Mouse (Mus musculus): ENCODE results near the gene Zscan20. TPM values are rescaled to one million over a fixed set of nuclear protein-coding genes. Genes with fewer than 3 reads are reported as not detected.

The Zscan20 gene
- total RNA-seq (2021): 1 to 10 TPM; 4.0 to 5.6 TPM

DNA sequence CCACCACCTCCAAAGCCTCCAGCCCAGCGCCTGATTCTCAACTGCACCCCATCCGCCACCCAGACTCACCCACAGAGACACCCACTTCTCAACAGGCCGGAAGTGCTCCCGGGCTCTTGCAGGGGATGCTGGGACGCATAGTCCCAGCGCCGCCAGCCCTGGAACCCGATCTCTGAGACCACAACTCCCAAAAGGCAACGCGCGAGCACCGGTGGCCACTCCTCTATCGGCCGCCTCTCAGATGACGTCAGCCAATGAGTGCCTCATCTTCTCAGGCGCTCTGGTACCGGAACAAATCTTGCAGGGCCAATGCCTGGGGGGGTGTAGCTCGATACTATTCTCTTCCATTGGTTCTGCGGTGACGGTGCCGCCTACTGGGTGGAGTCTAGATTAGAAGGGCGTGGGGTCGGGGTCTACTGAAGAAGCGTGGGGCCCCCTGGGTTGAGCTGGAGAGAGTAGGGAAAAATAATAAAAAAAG, at the start of gene Zscan20:
Gene Zscan20, minus strand, starts transcription at position 174 of the 478 bp plus-strand sequence.
- intact Hi-C loops (cut with DNase I): loop anchor here (10.0 kb wide), 1 partner anchor 475 kb away; no protein-coding TSS in a partner anchor
- DNase-seq: peak; percentile 88 to 90

DNA sequence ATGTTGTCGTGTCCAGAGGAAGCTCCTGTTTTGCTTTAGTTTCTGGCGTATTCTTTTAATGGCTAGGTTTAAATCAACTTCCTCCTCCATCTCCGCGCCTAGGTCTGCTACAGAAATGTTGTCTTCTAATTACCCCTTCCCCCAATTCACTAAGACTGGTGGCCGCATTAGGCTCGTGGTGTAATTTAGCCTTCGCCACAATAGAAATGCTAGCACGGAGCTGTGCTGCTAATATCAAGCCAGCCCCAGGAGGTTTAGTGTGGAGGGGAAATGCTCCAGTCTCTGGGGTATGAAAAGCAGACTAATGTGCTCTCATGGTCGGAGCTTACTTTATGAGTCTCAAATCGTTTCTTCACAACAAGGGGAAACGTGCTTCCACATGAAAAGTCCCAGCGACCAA, 45.5 kb upstream of the Zscan20 start:
- intact Hi-C loops (cut with DNase I): no loop called here
- DNase-seq: no peak

DNA sequence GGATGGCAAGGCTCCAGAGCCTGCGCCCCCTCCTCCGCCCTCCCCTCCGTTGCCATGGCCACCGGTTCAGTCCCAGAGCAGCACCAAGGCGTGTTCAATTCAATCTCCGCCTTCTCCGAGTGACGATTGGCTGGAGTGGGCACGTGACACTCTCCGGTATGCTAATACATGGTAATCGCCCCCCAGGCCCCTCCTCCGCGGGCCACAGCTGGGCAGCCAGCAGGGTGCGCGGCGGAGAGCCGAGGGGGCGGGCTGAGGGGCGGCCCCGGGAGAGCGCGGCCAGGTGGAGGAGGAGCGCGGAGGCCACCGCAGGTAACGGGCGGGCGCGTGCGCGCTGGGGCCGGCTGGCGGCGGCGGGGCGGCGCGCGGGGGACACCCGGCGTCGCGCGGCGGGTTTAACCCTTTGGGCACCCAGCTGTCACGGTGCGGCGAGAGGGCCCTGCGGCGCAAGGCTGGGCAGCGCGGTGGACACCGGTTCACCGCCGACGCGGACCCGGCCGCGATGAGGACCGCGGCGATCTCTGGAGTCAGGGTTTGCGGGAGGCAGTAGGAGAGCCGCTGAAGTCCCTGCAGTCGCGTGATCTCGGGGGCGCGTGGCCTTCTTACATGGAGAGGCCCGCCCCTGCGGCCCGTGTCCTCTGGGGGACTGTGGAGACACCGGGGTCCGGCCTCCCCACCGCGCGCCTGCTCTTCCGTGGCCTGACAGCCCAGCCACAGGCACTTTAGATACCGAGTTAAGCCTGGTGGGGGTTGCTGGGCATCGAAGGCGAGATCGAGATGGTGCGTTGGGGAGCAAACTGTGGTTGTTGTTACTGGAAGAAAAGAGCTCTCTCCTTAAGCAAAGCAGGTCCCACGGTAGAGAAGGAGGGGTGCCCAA, 44.8 kb upstream of the Zscan20 start, which contains the start of gene Phc2:
Gene Phc2, plus strand, starts transcription at position 198 of the 877 bp plus-strand sequence.
- peak; percentile 81 for DNase-seq
- intact Hi-C loops (cut with DNase I): no loop called here

DNA sequence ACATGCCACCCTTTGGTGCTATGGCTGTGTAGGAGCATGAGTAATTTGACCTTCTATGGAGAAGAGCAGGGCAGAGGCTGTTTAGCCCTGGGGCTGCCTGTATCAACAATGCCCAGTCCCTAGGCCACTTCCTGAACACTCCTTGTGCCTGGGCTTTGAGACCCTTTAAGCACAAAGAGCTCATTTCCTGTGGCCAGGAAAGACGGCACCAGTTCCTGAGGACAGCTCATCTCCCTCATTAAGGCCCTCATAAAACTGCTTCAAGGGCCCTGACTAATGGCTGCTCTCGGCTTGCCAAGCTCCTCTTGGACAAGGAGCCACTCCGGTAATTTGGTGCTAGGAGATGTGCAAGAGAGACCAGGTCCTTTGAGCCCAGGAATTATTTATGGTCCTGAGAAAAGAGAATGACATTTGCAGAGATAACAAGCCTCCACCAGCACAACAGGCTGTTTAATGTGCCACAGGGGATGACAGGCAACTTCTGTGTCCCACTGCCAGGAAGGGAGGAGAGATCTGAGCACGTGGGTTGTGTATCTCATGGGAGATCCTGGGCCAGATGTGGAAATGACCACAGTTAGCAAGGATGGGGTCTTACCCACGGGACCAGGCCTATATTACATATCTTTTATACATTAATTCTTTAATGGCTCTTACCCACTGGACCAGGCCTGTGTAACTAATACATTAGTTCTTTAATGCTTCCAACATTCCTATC, 42.8 kb upstream of the Zscan20 start:
- intact Hi-C loops (cut with DNase I): no loop called here
- no peak for DNase-seq

- intact Hi-C loops (cut with DNase I): no loop called here
- no peak for DNase-seq
Measured at GRCm38 (mm10) chr4:128651530-128651929, 41.6 kb upstream of the Zscan20 start.

- DNase-seq: no peak
- intact Hi-C loops (cut with DNase I): no loop called here
Measured at GRCm38 (mm10) chr4:128648567-128649255, 38.8 kb upstream of the Zscan20 start.

- no peak for DNase-seq
- intact Hi-C loops (cut with DNase I): no loop called here
Measured at GRCm38 (mm10) chr4:128646762-128647161, 36.9 kb upstream of the Zscan20 start.

DNA sequence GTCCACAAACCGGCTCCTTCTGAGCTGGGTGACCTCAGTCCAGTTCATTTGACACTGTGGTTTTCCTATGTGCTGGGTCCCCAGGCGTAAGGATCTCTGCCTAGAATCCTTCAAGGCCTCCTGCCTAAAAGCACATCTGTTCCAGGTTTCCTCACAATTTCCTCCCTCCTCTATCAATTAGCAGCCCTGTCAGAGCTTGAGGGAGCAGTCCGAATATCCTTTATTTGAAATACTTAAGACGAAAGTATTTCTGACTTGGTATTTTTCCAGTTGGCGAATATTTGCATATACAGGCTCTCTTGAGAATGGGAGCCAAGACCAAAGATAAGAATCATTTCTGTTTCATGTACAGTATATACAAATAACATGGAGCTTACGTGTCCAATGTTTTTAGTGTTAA, 36.0 kb upstream of the Zscan20 start:
- DNase-seq: no peak
- intact Hi-C loops (cut with DNase I): no loop called here

- intact Hi-C loops (cut with DNase I): no loop called here
- no peak for DNase-seq
Measured at GRCm38 (mm10) chr4:128641766-128642717, 32.1 kb upstream of the Zscan20 start.

- DNase-seq: no peak
Measured at GRCm38 (mm10) chr4:128638265-128638923, 28.5 kb upstream of the Zscan20 start.

GRCm38 (mm10) chr4:128637250-128637649, 27.4 kb upstream of the Zscan20 start:
- intact Hi-C loops (cut with DNase I): no loop called here
- no peak for DNase-seq

More at GRCm38 (mm10) chr4:128638265-128638923, 28.5 kb upstream of the Zscan20 start:
- intact Hi-C loops (cut with DNase I): no loop called here

GRCm38 (mm10) chr4:128635894-128636585, 26.1 kb upstream of the Zscan20 start:
- intact Hi-C loops (cut with DNase I): no loop called here
- DNase-seq: no peak

- intact Hi-C loops (cut with DNase I): no loop called here
- DNase-seq: no peak
Measured at GRCm38 (mm10) chr4:128635451-128635850, 25.6 kb upstream of the Zscan20 start.

DNA sequence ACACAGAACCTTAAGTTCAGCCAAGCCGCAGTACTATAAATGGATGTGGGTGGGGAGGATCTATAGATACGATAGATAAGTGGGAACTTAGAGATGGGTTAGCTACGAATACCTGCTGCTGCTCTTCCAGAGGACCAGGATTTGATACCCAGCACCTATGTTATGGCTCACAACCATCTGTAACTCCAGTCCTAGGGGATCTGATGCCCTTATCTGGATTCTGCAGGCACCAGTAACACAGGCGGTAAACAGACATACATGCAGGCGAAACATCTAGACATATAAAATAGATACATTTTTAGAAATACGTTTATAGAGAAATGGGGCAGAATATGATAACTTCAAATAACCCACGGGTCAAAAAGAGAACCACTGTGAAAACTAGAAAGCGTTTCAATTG, 11.2 kb upstream of the Zscan20 start:
- intact Hi-C loops (cut with DNase I): no loop called here
- no peak for DNase-seq

GRCm38 (mm10) chr4:128620572-128620971, 10.7 kb upstream of the Zscan20 start:
- intact Hi-C loops (cut with DNase I): no loop called here
- DNase-seq: no peak

- no peak for DNase-seq
- intact Hi-C loops (cut with DNase I): loop anchor here (10.0 kb wide), 1 partner anchor 466 kb away; no protein-coding TSS in a partner anchor
Measured at GRCm38 (mm10) chr4:128618963-128619362, 9.1 kb upstream of the Zscan20 start.

- intact Hi-C loops (cut with DNase I): loop anchor here (10.0 kb wide), 1 partner anchor 466 kb away; no protein-coding TSS in a partner anchor
- no peak for DNase-seq
Measured at GRCm38 (mm10) chr4:128618246-128618911, 8.5 kb upstream of the Zscan20 start, which contains the start of gene Tlr12. TSS of gene Tlr12 (minus strand) at chr4:128618619.
